Mouse (Mus musculus) hindbrain, postnatal 0 days (tissue): Measurements from ENCODE around the gene Lrrk1. TPM values are rescaled to one million over a fixed set of nuclear protein-coding genes. Genes with fewer than 3 reads are reported as not detected.
A peak's percentile ranks its signal among the peaks of the same experiment; 100 is the strongest.

Experiments
- ATAC-seq: fragments of 200-750 bp; cut with Nextera tagmentation; 2 replicates; pipeline ENCODE4 v1.8.0; 2017; ENCODE audit warnings: mild to moderate bottlenecking, moderate TSS enrichment, moderate library complexity
- DNase-seq: peaks from one replicate; pipeline ENCODE4 v3.0.0-alpha.2; 2015; ENCODE audit warnings: low spot score
- H3K27ac ChIP-seq: fragments of 300-500 bp; sonication (generic); 2 replicates; pipeline ENCODE4 v1.5.1; 2014; ENCODE audit warnings: mild to moderate bottlenecking
- H3K27me3 ChIP-seq: fragments of 300-500 bp; sonication (generic); 2 replicates; pipeline ENCODE4 v1.6.1; 2014; ENCODE audit warnings: low read length, mixed read lengths; ENCODE audit not compliant: insufficient read depth
- H3K36me3 ChIP-seq: fragments of 300-500 bp; sonication (generic); 2 replicates; pipeline ENCODE4 v1.6.1; 2014; ENCODE audit warnings: low read length, mixed read lengths; ENCODE audit not compliant: insufficient read depth
- H3K4me1 ChIP-seq: fragments of 300-500 bp; sonication (generic); 2 replicates; pipeline ENCODE4 v1.6.1; 2014; ENCODE audit warnings: antibody characterized with exemption, low read length, mixed read lengths; ENCODE audit not compliant: insufficient read depth
- H3K4me2 ChIP-seq: fragments of 300-500 bp; sonication (generic); 2 replicates; pipeline ENCODE4 v1.6.1; 2014; ENCODE audit warnings: low read depth, mild to moderate bottlenecking, low read length, moderate library complexity, mixed read lengths
- H3K4me3 ChIP-seq: fragments of 300-500 bp; sonication (generic); 2 replicates; pipeline ENCODE4 v1.5.1; 2014; ENCODE audit warnings: low read length
- H3K9ac ChIP-seq: fragments of 300-500 bp; sonication (generic); replicated peaks from 2 replicates; pipeline ENCODE4 v1.6.1; 2014; ENCODE audit warnings: mild to moderate bottlenecking, low read length, moderate library complexity, mixed read lengths
- H3K9me3 ChIP-seq: fragments of 300-500 bp; sonication (generic); 2 replicates; pipeline ENCODE4 v1.6.1; 2016; ENCODE audit warnings: low read length, mixed read lengths
- CTCF ChIP-seq: IDR thresholded peaks from 2 replicates; pipeline ENCODE4 v1.5.1; 2016; ENCODE audit warnings: antibody characterized with exemption, control low read depth, low read depth
- WGBS: fragments of 180-500 bp; shearing (Covaris S2); extraction: QIAGEN DNeasy Blood & Tissue Kit; methylation state at CpG from one replicate; pipeline ENCODE4 v1.1.7; 2014; 5-methylcytosine and 5-hydroxymethylcytosine counted together
- polyA plus RNA-seq: library from polyadenylated mRNA; unstranded; fragments of >200 nt; fragmentation: Nextera tagmentation; extraction: Ambion mirVana; gene quantifications from 2 replicates; pipeline ENCODE4 v1.2.1, GENCODE M21; 2015
- total RNA-seq: library from RNA; depleted of rRNA; stranded (reverse); fragments of >200 nt; gene quantifications from 2 replicates; pipeline ENCODE4 v1.2.3, GENCODE M21; 2014

Gene Lrrk1
- total and polyA plus RNA-seq, 2 experiments from 2014 or later, result 2.5 to 4.1 TPM

DNA sequence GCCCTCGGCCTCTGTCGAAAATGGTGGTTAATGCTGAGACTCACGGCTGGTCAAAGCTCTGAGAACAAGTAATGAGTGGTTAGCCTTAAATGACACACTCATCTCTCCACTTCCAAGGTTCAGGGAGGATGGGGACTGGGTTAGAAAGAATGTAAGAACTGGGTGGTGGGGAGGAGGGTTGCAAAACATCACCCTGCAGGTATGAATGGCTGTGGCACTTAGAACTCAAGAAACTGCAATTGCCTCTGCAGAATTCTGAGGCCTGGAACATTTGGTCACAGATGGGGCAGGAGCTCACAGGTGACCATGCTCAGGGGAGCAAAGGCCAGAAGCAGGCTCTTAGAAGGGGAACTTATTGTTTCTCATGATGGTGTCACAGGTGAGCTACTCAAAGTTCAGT lies 29.7 kb downstream of the Lrrk1 start:
- 94% methylated on average over 3 of the region's 3 CpGs for WGBS
- no peak for ATAC-seq
- Histone ChIP-seq H3K4me2 (no peak overlapping the region), H3K36me3 (no peaks in the 10 kb centered on the region), H3K27me3 (no peaks in the 10 kb centered on the region), H3K4me3 (no peak overlapping the region), H3K9ac (no peak overlapping the region), H3K27ac (no peak overlapping the region), H3K9me3 (0 out of 2 replicates have a peak, but pooled peaks cover 2% of the 10 kb centered on the region), H3K4me1 (no peaks in the 10 kb centered on the region)
- no peak for DNase-seq
- TF ChIP-seq CTCF, result no peak

DNA sequence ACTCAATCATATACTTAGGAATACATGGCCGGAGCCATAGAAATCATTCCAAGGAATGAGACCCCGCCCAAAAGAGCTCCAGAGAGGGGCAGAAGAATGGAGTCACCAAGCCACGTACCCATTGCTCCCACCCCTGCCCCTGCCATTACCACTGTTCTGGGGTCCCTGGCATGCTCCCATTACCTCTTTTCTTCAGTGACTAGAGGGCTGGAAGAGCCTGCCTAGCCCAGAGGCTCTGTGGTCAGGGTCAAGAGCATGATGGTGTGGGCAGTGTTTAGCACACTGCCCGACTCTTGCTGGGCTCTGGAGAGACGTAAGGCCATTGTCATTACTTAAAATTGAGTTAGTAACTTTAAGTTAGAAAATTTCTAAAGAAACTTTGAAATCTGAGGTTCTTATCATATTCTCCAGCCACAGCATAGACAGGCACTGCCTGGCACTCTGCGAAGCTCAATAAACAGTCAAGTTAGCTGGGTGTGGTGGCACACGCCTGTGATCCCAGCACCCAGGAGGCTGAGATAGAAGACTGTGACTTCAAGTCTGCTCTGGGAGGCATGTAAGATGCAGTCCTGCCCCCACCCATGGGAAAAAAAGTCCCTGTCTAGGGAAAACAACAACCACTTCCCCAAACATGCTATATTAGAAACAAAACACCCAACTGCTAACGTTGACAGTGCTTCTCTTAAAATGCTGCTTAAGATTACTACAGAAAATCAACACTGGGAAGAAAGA lies 32.2 kb downstream of the Lrrk1 start:
- 93% methylated on average over 8 of the region's 8 CpGs for WGBS
- TF ChIP-seq CTCF, result no peak
- no peak for DNase-seq
- ATAC-seq, result no peak
- Histone ChIP-seq H3K4me1 (no peaks in the 10 kb centered on the region), H3K9ac (no peak overlapping the region), H3K9me3 (no peaks in the 10 kb centered on the region), H3K27ac (no peak overlapping the region), H3K27me3 (no peaks in the 10 kb centered on the region), H3K4me3 (no peak overlapping the region), H3K36me3 (no peaks in the 10 kb centered on the region), H3K4me2 (no peak overlapping the region)

DNA sequence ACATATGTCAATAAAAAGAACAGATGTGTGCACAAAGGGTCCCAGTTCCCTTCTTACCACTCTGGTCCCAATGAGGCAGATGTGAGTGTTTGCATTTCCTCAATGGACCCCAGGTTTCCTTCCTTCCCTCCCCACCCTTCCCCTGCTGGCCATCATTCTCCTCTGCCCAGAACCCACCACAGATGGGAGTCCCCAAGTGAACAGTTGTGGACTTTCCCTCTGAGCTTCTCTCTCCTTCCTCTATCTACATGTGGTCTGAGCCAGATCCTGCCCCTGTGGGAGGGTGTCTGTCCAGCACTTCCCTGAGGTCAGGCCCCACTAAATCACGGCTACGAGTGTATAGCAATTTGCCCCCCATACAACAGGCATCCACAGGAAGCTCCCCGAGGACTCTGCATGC lies 33.2 kb downstream of the Lrrk1 start:
- Histone ChIP-seq H3K4me1 (no peaks in the 10 kb centered on the region), H3K27ac (no peak overlapping the region), H3K4me2 (no peak overlapping the region), H3K9ac (no peak overlapping the region), H3K9me3 (no peaks in the 10 kb centered on the region), H3K4me3 (no peak overlapping the region), H3K36me3 (no peaks in the 10 kb centered on the region), H3K27me3 (no peaks in the 10 kb centered on the region)
- no peak for TF ChIP-seq CTCF
- 65% methylated on average over 3 of the region's 3 CpGs for WGBS
- DNase-seq (no peak), ATAC-seq (no peak)

DNA sequence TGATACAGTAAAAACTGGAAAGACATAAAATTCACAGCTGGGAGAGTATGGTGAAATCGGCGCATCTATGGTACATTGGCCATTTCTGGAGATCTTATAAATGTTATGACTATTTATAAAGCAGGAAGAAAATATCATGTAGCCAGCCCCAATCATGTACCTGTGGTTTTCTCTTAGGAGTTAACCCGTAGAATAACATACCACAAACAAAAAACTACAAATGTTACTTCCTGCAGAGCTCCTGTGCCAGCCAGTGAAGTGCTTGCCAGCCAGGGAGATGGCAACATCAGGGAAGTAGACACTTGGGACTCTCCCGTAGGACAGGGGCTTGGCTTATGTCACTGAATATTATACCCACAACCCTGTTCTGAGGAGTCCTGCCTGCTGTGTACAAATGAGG lies 37.1 kb downstream of the Lrrk1 start:
- 81% methylated on average over 4 of the region's 4 CpGs for WGBS
- H3K4me1 ChIP-seq, result no peaks in the 10 kb centered on the region
- DNase-seq (no peak), ATAC-seq (no peak)
- no peak for TF ChIP-seq CTCF
- no peaks in the 10 kb centered on the region for H3K9me3 ChIP-seq
- H3K36me3 ChIP-seq, result no peaks in the 10 kb centered on the region
- no peak overlapping the region for H3K4me2 ChIP-seq
- H3K27me3 ChIP-seq, result no peaks in the 10 kb centered on the region
- no peak overlapping the region for H3K9ac ChIP-seq
- H3K27ac ChIP-seq, result no peak overlapping the region
- H3K4me3 ChIP-seq, result no peak overlapping the region

DNA sequence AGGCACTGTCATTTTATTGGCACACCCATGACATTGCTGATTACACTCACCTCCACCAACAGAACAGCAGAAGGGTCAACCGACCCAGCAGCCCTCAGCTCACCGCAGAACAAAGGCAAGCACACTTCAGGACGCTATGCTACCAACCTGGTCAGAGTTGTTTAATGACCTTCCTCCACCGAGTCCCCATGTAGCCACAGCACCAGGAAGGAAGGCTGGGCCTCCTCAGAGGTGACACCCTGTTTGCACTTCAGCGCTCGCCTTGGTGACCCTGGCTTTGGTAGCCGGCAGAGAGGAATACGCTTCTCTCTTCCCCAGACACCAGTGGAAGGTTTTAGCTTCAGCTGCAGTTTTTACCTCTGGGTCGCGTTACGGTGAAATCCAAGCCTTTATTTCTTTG lies 38.5 kb downstream of the Lrrk1 start:
- 74% methylated on average over 11 of the region's 11 CpGs for WGBS
- no peak overlapping the region for H3K27ac ChIP-seq
- ATAC-seq, result no peak

DNA sequence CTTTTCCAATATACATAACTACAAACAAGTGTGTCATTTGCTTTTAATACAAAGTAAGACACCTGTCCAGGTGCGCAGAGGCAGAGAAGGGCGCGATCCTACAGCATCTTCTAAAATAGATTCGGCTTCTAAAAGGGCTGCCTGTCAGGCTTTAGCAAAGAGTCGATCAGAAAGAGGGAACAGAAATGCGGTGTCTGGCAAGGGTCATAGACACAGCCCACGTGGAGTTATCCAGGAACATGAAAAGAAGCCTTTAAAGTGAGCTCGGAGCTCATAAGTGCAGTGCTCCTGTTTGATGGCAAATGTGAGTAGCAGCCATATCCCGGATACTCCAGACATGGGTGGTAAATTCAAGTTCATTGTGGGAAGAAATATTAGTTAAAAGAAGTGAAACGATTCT lies 39.6 kb downstream of the Lrrk1 start:
- Histone ChIP-seq H3K27ac (no peak overlapping the region), H3K36me3 (no peaks in the 10 kb centered on the region), H3K4me2 (no peak overlapping the region), H3K9me3 (no peaks in the 10 kb centered on the region), H3K4me1 (no peaks in the 10 kb centered on the region), H3K27me3 (no peaks in the 10 kb centered on the region), H3K9ac (no peak overlapping the region), H3K4me3 (no peak overlapping the region)
- no peak for ATAC-seq
- 88% methylated on average over 10 of the region's 10 CpGs for WGBS
- TF ChIP-seq CTCF, result no peak
- no peak for DNase-seq

More for the DNA sequence above, 38.5 kb downstream of the Lrrk1 start:
- Histone ChIP-seq H3K27me3 (no peaks in the 10 kb centered on the region), H3K36me3 (no peaks in the 10 kb centered on the region), H3K4me3 (no peak overlapping the region), H3K9ac (no peak overlapping the region), H3K9me3 (no peaks in the 10 kb centered on the region), H3K4me1 (no peaks in the 10 kb centered on the region), H3K4me2 (no peak overlapping the region)
- no peak for DNase-seq
- no peak for TF ChIP-seq CTCF

DNA sequence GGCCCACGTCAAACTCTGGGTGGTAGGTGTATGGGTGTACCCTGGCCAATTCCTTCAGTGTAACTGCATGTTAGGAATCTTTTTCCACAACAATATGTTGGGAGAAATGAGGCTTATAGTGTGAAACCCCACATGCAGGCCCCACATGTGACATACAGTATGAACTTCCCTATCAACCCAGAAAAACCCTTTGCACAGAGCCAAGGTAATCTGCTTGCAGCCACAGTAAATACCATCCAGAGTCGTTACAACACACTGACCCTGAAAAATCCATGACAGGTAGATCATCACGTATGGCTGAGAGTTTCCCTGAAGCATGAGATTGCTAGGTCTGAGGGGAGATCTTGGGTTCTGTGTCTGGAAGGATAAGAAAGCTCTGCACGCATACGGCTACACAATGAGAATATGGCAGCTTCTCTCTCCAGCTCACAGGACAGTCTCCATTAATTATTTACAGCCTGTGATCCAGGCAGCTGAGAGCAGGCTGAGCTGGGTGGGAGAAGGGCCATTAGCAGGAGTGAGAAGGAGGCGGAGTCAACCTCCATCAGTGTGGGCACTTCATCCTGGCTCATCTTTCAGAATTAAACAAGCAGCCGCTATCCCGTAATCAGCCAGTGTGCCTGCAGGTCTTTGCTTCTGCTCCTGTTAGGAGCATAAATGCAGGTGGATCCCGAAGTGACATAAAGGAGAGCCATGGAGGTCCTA lies 41.0 kb downstream of the Lrrk1 start:
- Histone ChIP-seq H3K9ac (no peak overlapping the region), H3K4me1 (no peaks in the 10 kb centered on the region), H3K36me3 (no peaks in the 10 kb centered on the region), H3K27ac (no peak overlapping the region), H3K9me3 (no peaks in the 10 kb centered on the region), H3K27me3 (no peaks in the 10 kb centered on the region), H3K4me3 (no peak overlapping the region), H3K4me2 (no peak overlapping the region)
- ATAC-seq (peak; percentile 61; the same call in 1 of the 2 replicates), DNase-seq (peak; percentile 37)
- no peak for TF ChIP-seq CTCF
- 40% methylated on average over 9 of the region's 9 CpGs for WGBS
